Mouse (Mus musculus) right cerebral cortex, adult 2 months (tissue): Measurements from ENCODE around the gene Mfsd10.
"Not testable (repeated sequence)": the region's sequence is repeated elsewhere in the genome, so short reads cannot be mapped to it uniquely, and the experiment has no call there.

Experiments used
- DNase-seq, 2 experiments: peaks; one replicate each; pipeline ENCODE4 v3.0.0; 2021 to 2022; ENCODE audit warnings: low spot score in 2 of 2

The Mfsd10 gene

DNA sequence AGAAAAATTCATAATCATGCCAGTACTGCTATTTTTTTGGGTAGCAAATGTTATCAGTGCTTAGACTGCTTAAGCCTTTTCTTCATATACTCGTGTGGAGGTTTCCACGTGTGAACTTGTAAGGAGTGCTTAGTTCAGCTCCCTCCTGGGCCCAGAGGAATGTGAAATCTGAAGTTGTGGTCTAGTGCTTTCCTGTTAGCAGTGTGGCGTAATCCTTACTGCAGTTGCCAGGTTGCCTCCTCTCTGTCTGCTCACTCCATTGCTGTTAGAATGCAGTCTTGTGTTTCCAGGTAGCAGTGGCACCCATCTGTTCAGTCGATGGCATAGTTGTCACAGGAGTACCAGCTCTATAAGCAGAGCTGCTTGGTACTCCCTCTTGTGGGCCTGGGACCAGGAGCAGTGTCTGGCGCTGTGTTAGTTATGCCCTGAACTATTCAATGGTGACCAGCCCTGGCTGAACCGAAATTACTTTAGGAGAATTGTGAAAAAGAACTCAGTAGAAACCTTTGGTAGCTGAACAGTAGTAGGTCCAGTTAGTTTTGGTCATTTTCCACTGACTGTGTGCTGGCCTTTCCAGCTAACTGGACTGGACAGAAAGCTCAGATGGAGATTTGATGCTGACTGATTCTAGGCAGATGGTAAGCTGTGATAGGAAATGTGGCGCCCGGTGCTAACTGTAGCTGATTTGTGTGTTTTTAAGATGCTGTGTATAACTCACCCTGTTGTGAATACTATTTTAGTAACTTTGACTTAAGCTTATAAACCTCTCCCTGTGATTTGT is 29.7 kb downstream of the Mfsd10 start:
- no peak for DNase-seq

DNA sequence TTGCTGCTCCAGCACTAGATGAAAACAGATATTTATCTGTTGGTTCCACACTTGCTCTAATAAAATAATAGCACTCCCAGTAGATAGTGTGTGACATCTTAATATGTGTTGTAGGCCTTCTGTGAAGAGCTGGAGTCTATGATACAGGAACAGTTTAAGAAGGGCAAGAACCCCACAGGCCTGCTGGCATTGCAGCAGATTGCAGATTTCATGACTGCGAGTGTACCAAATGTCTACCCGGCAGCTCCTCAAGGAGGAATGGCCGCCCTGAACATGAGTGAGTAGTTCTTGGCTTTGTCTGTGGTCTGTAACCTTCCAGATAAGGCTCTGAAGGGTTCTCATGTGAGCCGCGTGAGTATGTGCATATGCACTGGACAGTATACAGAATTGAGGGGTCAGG is 32.4 kb downstream of the Mfsd10 start:
- DNase-seq = no peak

DNA sequence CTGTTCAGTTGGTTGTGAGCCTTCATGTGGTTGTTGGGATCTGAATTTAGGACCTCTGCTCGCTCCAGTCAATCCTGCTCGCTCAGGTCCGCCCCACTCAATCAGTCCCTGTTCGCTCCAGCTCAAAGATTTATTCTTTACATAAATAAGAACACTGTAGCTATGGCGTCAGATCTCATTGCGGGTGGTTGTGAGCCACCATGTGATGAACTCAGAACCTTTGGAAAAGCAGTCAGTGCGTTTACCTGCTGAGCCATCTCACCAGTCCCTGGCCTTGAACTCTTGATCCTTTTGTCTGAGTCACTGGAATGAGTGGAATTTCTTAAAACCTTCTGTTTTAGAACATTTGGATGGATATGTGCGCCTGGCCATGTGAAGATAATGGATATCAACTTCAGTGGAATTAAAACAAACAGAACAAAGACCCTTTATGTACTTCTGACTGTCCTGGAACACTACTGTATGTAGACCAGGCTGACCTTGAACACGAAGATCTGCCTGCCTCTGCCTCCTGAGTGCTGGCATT is 43.7 kb downstream of the Mfsd10 start:
- no peak for DNase-seq

DNA sequence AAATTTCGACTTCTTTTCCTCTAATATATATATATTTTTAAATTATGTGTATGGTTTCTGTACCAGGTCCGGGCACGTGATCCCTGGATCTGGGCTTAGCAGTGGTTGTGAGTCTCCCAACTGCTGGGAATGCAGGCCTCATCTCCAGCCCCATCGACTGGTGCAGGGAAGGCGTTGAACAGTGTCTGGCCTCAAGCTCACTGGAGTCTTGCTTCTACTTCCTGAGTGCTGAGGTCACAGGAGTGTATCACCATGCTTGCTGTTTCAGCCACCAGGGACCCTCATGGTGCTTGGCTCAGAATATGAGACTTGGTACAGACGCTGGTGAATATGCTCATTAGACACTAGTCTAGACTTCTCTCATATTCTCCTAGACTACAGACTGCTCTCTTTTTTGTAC is 44.3 kb downstream of the Mfsd10 start:
- no peak for DNase-seq

DNA sequence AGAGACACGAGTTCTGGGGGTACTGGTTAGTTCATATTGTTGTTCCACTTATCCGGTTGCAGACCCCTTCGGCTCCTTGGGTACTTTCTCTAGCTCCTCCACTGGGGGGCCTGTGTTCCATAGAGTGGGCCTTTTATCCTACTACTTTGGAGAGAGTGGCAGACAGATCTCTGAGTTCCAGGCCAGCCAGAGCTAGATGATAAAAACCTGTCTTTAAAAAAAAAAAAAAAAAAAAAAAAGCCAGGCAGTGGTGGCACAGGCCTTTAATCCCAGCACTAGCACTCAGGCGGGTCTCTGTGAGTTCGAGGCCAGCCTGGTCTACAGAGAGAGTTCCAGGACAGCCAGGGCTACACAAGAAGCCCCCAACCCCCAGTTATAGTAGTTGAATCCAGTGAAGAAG is 44.8 kb downstream of the Mfsd10 start:
- DNase-seq = not testable (repeated sequence)

DNA sequence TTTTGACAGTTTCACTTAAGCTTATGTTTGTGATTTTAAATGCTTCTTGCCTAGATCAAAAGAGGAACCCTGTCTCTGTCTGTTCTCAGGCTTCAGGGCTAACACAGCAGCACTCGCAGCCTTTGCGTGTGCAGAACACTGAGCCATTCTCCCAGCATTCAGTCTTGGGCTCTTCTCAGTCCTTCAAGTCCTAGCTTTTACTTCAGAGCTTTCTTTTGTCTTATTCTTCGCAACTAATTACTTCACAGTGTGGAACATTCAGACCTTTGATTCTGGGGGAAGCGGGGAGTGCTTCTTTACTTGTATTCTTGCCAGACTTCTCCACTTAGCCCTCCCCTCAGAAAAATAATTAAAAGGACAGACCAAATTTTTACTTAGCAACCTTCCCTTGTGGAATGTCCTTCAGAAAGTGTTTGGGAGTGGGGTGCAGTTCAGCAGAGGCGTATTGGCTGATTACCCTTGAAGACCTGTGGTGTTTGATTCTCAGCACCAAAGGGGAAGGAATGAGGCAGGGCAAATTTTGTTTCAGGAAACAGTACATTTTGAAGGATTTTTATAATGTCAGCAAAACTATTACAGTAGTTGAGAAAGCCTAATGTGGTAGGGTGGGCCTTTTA is 45.5 kb downstream of the Mfsd10 start:
- DNase-seq = no peak

DNA sequence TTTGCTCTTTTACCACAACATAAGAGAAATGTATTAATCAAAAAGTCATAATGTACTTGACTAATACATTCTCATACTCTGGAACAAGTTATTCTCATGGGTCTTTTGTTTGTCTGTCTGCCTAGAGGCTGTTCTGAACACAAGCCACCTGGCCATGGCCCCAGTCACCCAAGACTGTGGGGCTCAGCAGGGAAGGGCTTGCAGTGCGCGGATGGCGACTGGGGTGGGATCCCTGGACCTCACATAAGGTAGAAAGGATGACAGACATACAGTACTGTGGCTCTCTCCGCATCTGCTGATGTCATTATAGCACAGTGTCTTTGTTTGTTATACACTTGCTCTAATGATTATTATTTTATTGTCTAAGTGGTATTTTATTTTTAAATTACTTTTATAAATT is 46.3 kb downstream of the Mfsd10 start:
- DNase-seq = no peak

DNA sequence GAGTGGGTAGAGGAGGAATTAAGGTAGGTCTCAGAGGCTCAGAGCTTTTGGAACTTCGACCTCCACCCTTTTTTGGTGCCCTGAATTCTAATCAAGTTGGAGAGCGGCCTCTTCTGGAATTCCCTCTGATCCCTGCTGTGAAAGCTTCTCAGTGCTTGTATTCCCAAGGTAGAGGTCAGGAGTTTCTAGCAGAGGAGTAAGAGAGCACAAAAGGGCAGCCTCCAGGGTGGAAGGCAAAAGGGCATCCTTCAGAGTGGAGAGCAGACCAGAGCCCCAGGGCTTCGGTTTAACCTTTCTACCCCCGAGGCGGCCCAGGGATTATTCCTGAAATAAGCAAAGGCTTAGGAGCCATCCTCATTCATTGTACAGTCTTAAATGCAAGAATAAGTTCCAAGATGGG is 47.0 kb downstream of the Mfsd10 start:
- no peak for DNase-seq

DNA sequence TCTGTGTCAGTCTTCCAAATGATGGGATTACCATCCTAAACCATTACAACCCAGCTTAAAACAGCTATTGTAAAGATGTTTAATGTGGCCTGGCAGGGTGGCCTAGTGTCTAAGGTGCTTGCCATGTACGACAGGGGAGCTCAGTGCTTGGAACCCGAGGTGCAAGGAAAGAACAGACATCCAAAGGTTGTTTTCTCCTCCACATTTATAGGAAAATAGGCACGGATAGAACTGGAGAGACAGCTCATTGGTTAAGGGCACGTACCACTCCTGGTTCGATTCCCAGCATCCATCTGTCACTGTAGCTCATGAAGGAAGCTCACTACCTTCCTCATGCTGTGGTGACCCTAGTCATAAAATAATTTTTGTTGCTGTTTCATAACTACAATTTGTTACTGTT is 49.1 kb downstream of the Mfsd10 start:
- DNase-seq = no peak

DNA sequence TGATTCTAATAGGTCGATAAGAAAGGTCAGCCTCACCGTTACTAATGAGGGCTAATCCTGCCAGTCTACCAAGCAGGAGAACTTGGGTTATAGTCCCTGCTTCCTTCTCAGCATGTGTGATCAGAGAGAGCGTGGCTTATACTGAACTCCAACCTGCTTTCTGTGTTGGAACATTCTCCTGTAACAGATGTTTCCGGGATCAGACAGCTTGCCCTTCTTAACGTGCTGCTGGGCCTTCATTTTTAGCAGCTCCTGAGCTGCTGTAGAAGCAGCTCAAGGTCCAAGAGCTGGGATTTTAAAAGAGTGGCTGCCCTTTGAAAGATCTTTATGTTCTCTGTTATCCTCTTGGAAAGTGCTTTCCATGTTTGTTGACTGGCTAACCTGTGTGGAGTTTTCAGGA is 51.8 kb downstream of the Mfsd10 start:
- no peak for DNase-seq
